Mouse (Mus musculus) embryonic fibroblast, embryonic 13.5 days (primary cell): ENCODE data around the gene Rad51b.

Experiments
- CTCF ChIP-seq: IDR thresholded peaks from 2 replicates; pipeline ENCODE4 v1.5.1; 2011; ENCODE audit warnings: mild to moderate bottlenecking, control low read depth, low read length, moderate library complexity, borderline replicate concordance; ENCODE audit not compliant: insufficient read depth
- POLR2A ChIP-seq: IDR thresholded peaks from 2 replicates; pipeline ENCODE4 v1.6.1; 2011; ENCODE audit warnings: low read depth, mild to moderate bottlenecking, control low read depth, low read length, moderate library complexity

- TF ChIP-seq CTCF (no peak), POLR2A (no peak)
These were observed 451.8 kb downstream of the Rad51b start for GRCm38 (mm10) chr12:79748862-79749261.
